Mouse (Mus musculus) liver, embryonic 15.5 days (tissue): ENCODE results near the gene Asb6. TPM values are rescaled to one million over a fixed set of nuclear protein-coding genes. Genes with fewer than 3 reads are reported as not detected.

Source experiments
- ATAC-seq: fragments of 200-750 bp; cut with Nextera tagmentation; 2 replicates; pipeline ENCODE4 v1.8.0; 2017; ENCODE audit warnings: moderate number of reproducible peaks, mild to moderate bottlenecking, moderate library complexity; ENCODE audit not compliant: insufficient read depth
- H3K27ac ChIP-seq: fragments of 300-500 bp; sonication (generic); replicated peaks from 2 replicates; pipeline ENCODE4 v1.5.1; 2015; ENCODE audit warnings: mild to moderate bottlenecking, inconsistent platforms
- H3K27me3 ChIP-seq: fragments of 300-500 bp; sonication (generic); 2 replicates; pipeline ENCODE4 v1.6.1; 2015; ENCODE audit warnings: mild to moderate bottlenecking, inconsistent platforms
- H3K36me3 ChIP-seq: fragments of 300-500 bp; sonication (generic); replicated peaks from 2 replicates; pipeline ENCODE4 v1.6.1; 2015; ENCODE audit warnings: moderate library complexity, mild to moderate bottlenecking, inconsistent platforms
- H3K4me1 ChIP-seq: fragments of 300-500 bp; sonication (generic); replicated peaks from 2 replicates; pipeline ENCODE4 v1.6.1; 2015; ENCODE audit warnings: inconsistent platforms
- H3K4me2 ChIP-seq: fragments of 300-500 bp; sonication (generic); 2 replicates; pipeline ENCODE4 v1.6.1; 2015; ENCODE audit warnings: moderate library complexity, mild to moderate bottlenecking, inconsistent platforms
- H3K4me3 ChIP-seq: fragments of 300-500 bp; sonication (generic); replicated peaks from 2 replicates; pipeline ENCODE4 v1.5.1; 2015; ENCODE audit warnings: mild to moderate bottlenecking, inconsistent platforms
- H3K9ac ChIP-seq: fragments of 300-500 bp; sonication (generic); 2 replicates; pipeline ENCODE4 v1.6.1; 2015; ENCODE audit warnings: moderate library complexity, mild to moderate bottlenecking, inconsistent platforms
- H3K9me3 ChIP-seq: fragments of 300-500 bp; sonication (generic); replicated peaks from 2 replicates; pipeline ENCODE4 v1.6.1; 2016; ENCODE audit warnings: inconsistent platforms
- WGBS: fragments of 180-500 bp; shearing (Covaris S2); methylation state at CpG from one replicate; pipeline ENCODE4 v1.1.7; 2015; ENCODE audit warnings: mixed read lengths; ENCODE audit not compliant: insufficient replicate concordance; 5-methylcytosine and 5-hydroxymethylcytosine counted together
- polyA plus RNA-seq: library from polyadenylated mRNA; unstranded; fragments of >200 nt; fragmentation: Nextera tagmentation; extraction: Ambion mirVana; gene quantifications from 2 replicates; pipeline ENCODE4 v1.2.1, GENCODE M21; 2015

The Asb6 gene
- polyA plus RNA-seq, 1 experiment from 2014 or later: 30.0 TPM

GRCm38 (mm10) chr2:30859782-30860181 lies 29.6 kb upstream of the Asb6 start:
- ATAC-seq: no peak
- Histone ChIP-seq H3K9me3 (no peaks in the 10 kb centered on the region), H3K27me3 (peaks cover 28% of the 10 kb centered on the region), H3K9ac (no peak overlapping the region), H3K4me1 (no peaks in the 10 kb centered on the region; the same call in 1 of the 2 replicates), H3K4me2 (no peak overlapping the region), H3K27ac (no peak overlapping the region), H3K36me3 (no peaks in the 10 kb centered on the region), H3K4me3 (no peak overlapping the region)
- 45% methylated on average over 5 of the region's 5 CpGs for WGBS

DNA sequence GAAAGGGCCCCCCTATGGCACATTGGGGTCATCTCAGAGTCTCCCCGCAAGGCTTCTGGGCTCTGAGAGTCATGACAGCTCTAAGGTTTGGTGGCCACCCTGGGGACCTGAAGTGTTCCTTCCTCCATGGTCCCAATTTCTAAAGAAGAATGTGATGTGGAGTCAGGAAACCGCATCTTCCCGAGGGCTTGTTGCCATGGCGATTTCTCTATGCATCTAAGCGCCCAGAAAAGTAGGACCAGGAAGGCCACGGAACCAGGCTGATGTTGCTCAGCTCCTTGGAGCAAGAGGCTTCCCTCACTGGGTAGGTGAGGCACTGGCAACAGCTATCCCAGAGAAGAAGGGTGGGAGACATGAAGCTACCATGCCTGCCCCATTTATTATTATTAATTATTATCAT lies 26.9 kb upstream of the Asb6 start:
- Histone ChIP-seq H3K4me2 (no peak overlapping the region), H3K9ac (no peak overlapping the region), H3K27ac (no peak overlapping the region), H3K36me3 (no peaks in the 10 kb centered on the region), H3K4me1 (no peaks in the 10 kb centered on the region), H3K27me3 (peaks cover 16% of the 10 kb centered on the region), H3K4me3 (no peak overlapping the region), H3K9me3 (no peaks in the 10 kb centered on the region)
- 46% methylated on average over 6 of the region's 6 CpGs for WGBS
- no peak for ATAC-seq

- H3K27ac ChIP-seq: no peak overlapping the region
- H3K9me3 ChIP-seq: no peaks in the 10 kb centered on the region
- H3K4me3 ChIP-seq: no peak overlapping the region
- no peaks in the 10 kb centered on the region for H3K4me1 ChIP-seq
- no peaks in the 10 kb centered on the region for H3K36me3 ChIP-seq
- WGBS: 34% methylated on average over 20 of the region's 20 CpGs
- peaks cover 40% of the 10 kb centered on the region for H3K27me3 ChIP-seq
- no peak overlapping the region for H3K4me2 ChIP-seq
- no peak overlapping the region for H3K9ac ChIP-seq
- no peak for ATAC-seq
These were observed 22.7 kb upstream of the Asb6 start for GRCm38 (mm10) chr2:30852771-30853313.

DNA sequence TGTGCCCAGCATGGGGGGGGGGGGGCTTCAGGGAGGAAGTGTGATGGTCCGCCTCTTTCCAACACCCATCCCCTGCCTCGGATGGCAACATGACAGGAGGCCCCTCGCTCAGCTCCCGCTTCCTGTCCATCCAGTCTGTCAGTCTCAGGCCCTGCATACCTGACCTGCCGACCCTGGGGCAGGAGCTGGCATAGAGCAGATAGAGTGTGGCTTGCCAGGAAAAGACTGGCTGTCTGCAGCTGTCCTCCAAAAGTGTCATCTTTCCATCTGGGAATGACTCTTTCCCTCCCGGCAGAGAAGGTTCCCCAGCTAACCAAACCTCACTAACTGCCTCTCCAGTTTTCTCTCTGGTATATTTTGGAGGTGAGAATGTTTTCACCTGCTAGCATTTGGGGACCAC lies 20.4 kb upstream of the Asb6 start:
- WGBS: 27% methylated on average over 6 of the region's 6 CpGs
- no peak overlapping the region for H3K27ac ChIP-seq
- no peaks in the 10 kb centered on the region for H3K9me3 ChIP-seq
- no peak overlapping the region for H3K4me2 ChIP-seq
- no peak overlapping the region for H3K4me3 ChIP-seq
- no peak overlapping the region for H3K9ac ChIP-seq
- H3K27me3 ChIP-seq: peaks cover 58% of the 10 kb centered on the region
- H3K36me3 ChIP-seq: no peaks in the 10 kb centered on the region
- H3K4me1 ChIP-seq: no peaks in the 10 kb centered on the region
- no peak for ATAC-seq

- Histone ChIP-seq H3K4me2 (no peak overlapping the region), H3K9me3 (no peaks in the 10 kb centered on the region), H3K4me3 (no peak overlapping the region), H3K27me3 (peaks cover 81% of the 10 kb centered on the region), H3K36me3 (no peaks in the 10 kb centered on the region), H3K9ac (no peak overlapping the region), H3K4me1 (no peaks in the 10 kb centered on the region), H3K27ac (no peak overlapping the region)
- no peak for ATAC-seq
- WGBS: 56% methylated on average over 8 of the region's 8 CpGs
These were observed 18.1 kb upstream of the Asb6 start for GRCm38 (mm10) chr2:30848184-30848583.

DNA sequence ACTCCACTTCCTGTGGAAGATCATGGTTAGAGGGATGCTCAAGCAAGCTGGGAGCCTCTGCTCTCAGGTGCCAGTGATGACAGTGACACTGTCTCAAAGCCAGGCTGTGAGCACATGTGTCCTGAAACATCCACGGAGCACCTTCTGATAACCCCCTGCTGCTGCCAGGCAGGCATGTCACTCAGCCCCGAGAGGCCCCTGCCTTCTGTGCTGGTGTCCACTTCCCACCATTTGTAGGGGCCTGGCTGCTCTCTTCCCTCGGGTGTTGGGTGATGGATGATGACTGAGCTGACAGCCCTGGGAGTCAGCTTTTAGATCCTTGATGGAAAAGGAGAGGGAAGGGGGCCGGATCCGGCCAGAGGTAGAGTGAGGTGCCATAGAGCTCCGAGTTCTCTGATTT lies 16.6 kb upstream of the Asb6 start:
- Histone ChIP-seq H3K9me3 (no peaks in the 10 kb centered on the region), H3K36me3 (no peaks in the 10 kb centered on the region), H3K9ac (no peak overlapping the region), H3K27me3 (peaks cover 81% of the 10 kb centered on the region), H3K4me1 (no peaks in the 10 kb centered on the region), H3K4me3 (no peak overlapping the region), H3K27ac (no peak overlapping the region), H3K4me2 (no peak overlapping the region)
- WGBS: 27% methylated on average over 6 of the region's 6 CpGs
- no peak for ATAC-seq

DNA sequence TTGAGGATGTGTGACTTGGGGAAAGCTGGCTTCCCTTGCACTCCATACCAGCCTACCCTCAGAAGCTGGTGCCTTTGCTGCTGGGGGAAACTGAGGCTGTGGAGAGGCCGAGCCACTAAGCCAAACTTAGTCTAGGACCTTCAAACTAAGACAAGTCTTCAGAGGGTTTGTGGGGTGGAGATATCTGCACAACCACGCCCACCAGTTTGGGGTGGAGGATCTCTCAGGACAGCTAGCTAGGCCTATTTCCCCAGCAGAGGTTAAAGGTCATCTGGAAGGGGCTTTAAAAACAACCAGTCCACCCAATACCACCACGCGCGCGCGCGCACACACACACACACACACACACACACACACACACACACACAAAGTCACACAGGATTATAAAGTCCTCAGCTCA lies 16.1 kb upstream of the Asb6 start:
- no peaks in the 10 kb centered on the region for H3K9me3 ChIP-seq
- ATAC-seq: no peak
- H3K27me3 ChIP-seq: peaks cover 83% of the 10 kb centered on the region
- no peaks in the 10 kb centered on the region for H3K36me3 ChIP-seq
- no peak overlapping the region for H3K4me2 ChIP-seq
- H3K4me3 ChIP-seq: no peak overlapping the region
- H3K9ac ChIP-seq: no peak overlapping the region
- WGBS: 73% methylated on average over 8 of the region's 8 CpGs
- H3K4me1 ChIP-seq: no peaks in the 10 kb centered on the region
- no peak overlapping the region for H3K27ac ChIP-seq

DNA sequence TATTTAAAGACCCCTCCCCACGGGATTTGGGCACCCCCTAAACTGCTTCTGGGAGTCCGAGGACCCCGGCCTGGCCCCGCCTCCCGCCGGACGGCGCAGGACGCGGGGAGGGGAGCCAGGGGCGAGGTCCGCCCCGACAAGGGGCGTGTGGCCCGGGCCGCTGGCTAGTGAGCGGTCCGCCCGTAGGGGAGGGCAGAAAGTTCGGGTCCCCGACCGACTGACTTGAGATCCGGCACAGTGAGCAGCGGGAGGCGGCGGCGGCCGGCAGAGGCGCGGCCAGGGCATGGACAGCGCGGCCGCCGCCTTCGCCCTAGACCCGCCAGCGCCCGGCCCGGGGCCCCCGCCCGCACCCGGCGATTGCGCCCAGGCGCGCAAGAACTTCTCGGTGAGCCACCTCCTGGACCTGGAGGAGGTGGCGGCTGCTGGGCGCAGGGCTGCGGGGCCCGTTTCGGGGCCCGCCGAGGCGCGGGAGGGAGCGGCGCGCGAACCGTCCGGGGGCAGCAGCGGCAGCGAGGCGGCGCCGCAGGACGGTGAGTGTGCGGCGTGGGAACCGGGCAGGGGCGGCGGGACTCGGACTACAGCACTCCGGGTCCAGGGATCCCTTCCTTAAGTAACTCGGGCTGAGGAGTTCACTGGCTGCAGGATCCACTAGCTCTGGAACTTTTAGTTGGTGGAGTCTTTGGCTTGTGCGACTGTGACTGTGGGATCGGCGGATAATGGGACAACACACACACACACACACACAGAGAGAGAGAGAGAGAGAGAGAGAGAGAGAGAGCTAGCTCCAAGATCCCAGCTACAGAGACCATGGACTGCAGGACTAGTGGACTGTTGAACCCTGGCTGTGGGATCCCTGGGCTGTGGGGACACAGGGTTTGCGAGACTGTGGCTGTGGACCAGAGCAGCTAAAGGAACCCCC lies 15.3 kb upstream of the Asb6 start:
- H3K27ac ChIP-seq: no peak overlapping the region
- H3K9me3 ChIP-seq: no peaks in the 10 kb centered on the region
- peak overlapping the region; percentile 46 for H3K4me3 ChIP-seq
- H3K9ac ChIP-seq: no peak overlapping the region
- H3K4me1 ChIP-seq: no peaks in the 10 kb centered on the region
- H3K4me2 ChIP-seq: peak overlapping the region; percentile 63
- H3K27me3 ChIP-seq: peaks cover 77% of the 10 kb centered on the region
- ATAC-seq: no peak
- WGBS: 3% methylated on average over 80 of the region's 80 CpGs
- no peaks in the 10 kb centered on the region for H3K36me3 ChIP-seq

DNA sequence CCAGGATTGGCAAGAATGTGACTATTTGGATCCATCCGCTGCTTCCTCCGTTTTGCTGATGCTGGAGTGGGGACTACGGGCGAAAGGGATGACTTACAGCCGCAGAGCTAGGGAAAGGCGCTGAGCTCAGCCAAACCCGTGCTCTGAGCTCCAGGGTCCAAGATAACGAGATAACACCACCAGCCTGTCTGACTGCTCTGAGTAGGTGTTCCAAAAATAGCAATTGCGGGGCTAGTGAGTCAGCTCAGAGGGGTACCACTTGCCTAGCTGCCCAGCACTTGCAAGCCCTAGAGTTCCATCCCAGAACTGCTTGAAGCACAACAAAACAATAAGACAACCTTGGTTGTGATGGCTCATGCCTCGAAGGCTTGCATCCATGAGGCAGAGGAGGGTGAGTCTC lies 12.5 kb upstream of the Asb6 start:
- ATAC-seq: no peak
- no peaks in the 10 kb centered on the region for H3K36me3 ChIP-seq
- 28% methylated on average over 10 of the region's 10 CpGs for WGBS
- no peaks in the 10 kb centered on the region for H3K4me1 ChIP-seq
- no peak overlapping the region for H3K27ac ChIP-seq
- H3K9me3 ChIP-seq: no peaks in the 10 kb centered on the region
- no peak overlapping the region for H3K4me3 ChIP-seq
- peaks cover 75% of the 10 kb centered on the region for H3K27me3 ChIP-seq
- H3K9ac ChIP-seq: no peak overlapping the region
- H3K4me2 ChIP-seq: no peak overlapping the region

GRCm38 (mm10) chr2:30836238-30836990 lies 6.3 kb upstream of the Asb6 start:
- H3K9me3 ChIP-seq: no peaks in the 10 kb centered on the region
- peak overlapping the region; percentile 43 for H3K4me2 ChIP-seq
- no peak for ATAC-seq
- peaks cover 10% of the 10 kb centered on the region for H3K4me1 ChIP-seq
- H3K27me3 ChIP-seq: peaks cover 40% of the 10 kb centered on the region
- no peak overlapping the region for H3K4me3 ChIP-seq
- H3K9ac ChIP-seq: no peak overlapping the region
- WGBS: 21% methylated on average over 21 of the region's 21 CpGs
- no peak overlapping the region for H3K27ac ChIP-seq
- no peaks in the 10 kb centered on the region for H3K36me3 ChIP-seq

DNA sequence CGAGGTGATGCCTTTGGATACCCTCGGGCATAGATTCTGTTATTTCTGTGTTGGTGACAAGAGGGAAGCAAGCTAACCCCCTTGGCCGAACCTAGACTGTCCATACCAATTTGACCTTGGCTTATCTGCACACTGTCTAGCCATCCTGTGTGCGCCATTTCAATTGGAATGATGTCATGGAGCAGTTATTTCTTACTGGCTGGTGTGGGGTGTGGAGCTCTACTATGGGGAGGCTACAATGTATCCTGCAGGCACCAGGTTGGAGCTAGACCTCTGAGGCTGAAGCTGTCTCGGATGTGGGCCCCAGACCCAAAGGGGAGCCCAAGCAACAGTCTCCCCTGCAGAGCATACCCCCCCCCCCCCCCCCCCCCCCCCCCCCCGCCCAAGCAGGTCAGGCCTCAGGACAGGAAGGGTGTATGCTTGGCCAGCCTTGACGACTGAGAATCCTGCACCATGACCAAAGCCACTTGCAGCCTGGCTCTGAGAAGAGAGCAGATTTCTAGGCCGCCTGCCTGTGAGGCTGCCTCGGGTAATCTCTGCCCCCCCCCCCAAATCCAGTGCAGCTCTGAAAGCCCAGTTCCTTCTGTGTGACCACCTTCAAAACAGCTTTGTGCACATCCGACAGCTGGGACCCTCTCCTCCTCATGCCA lies 4.4 kb upstream of the Asb6 start, which contains the start of gene Prrx2:
TSS of gene Prrx2 (plus strand) at position 600 of the 650 bp plus-strand sequence.
- H3K36me3 ChIP-seq: no peaks in the 10 kb centered on the region
- no peak within 1 kb of the TSS for H3K27ac ChIP-seq
- peaks cover 33% of the 10 kb centered on the region for H3K27me3 ChIP-seq
- WGBS: 50% methylated on average over 9 of the region's 10 CpGs
- no peak within 1 kb of the TSS for H3K9ac ChIP-seq
- no peak within 1 kb of the TSS for H3K4me3 ChIP-seq
- peaks cover 10% of the 10 kb centered on the region for H3K4me1 ChIP-seq
- H3K9me3 ChIP-seq: no peaks in the 10 kb centered on the region
- no peak within 1 kb of the TSS for H3K4me2 ChIP-seq
- ATAC-seq: no peak
